Comparison of ENCODE assay signal across 8 mouse cellular contexts in the genomic region with DNA sequence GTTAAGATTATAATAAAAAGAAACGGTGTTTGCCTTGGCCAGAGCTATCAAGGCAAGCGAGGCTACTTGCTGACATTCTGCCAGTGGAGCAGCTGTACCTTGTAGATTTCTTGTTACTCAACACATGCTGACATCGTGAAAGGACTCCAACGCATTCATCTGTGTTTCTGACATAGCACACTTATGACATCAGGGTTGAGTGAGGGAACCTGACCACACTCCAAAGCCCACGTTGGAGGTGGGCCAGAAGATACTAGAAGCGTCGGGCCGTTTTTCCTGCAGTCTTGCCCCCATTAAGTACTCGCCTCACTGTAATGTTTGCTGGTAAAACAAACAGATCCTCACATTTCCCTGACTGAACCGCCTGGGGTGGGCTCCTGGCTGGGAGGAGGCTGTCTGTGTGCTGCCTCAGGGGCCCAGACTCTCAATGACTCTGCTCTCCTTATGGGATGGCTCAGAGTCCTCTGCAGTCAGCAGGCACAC.
DNase-seq lines count a peak whose midpoint lies in the region; ATAC-seq and TF ChIP-seq lines count a peak whose summit lies in the region.
"Had no signal": no experiment of that assay in that cellular context is flagged by ENCODE, and none has a peak within 500 bp of the region (broad histone marks: within the 10 kb centered on the region; RNA-seq: fewer than 3 reads in every experiment).

No protein-coding gene starts in this region.

- H3K4me3 ChIP-seq in neural tube, embryonic 14.5 days (ENCODE audit: low read depth, low read length): no peak overlapping the region
- H3K4me3 ChIP-seq in neural tube, embryonic 15.5 days (replicated peaks): no peak overlapping the region
- H3K4me3 ChIP-seq in forebrain, postnatal 0 days (ENCODE audit: low read depth, low read length): no peak overlapping the region
- no peak overlapping the region for H3K4me3 ChIP-seq in hindbrain, embryonic 16.5 days (ENCODE audit: low read length)

- 0 out of 2 replicates have a peak, but pooled peaks have one; percentile 34 for ATAC-seq in neural tube, embryonic 14.5 days (ENCODE audit: low read depth)
- no peak for ATAC-seq in neural tube, embryonic 15.5 days (ENCODE audit: low FRiP score)
- ATAC-seq in forebrain, postnatal 0 days: peak; percentile 42; the same call in 1 of the 2 replicates
- ATAC-seq in hindbrain, embryonic 16.5 days: 0 out of 2 replicates have a peak, but pooled peaks have one; percentile 54

- 64% methylated on average over 10 of the region's 10 CpGs for WGBS in neural tube, embryonic 14.5 days
- WGBS in neural tube, embryonic 15.5 days: 60% methylated on average over 10 of the region's 10 CpGs
- 22% methylated on average over 10 of the region's 10 CpGs for WGBS in forebrain, postnatal 0 days
- WGBS in hindbrain, embryonic 16.5 days: 54% methylated on average over 10 of the region's 10 CpGs

- H3K4me1 ChIP-seq in neural tube, embryonic 14.5 days (ENCODE audit: control insufficient read depth, insufficient read depth, low read length): no peaks in the 10 kb centered on the region
- H3K4me1 ChIP-seq in neural tube, embryonic 15.5 days: 0 out of 2 replicates have a peak, but pooled peaks cover 3% of the 10 kb centered on the region
- H3K4me1 ChIP-seq in forebrain, postnatal 0 days (ENCODE audit: insufficient read depth): no peaks in the 10 kb centered on the region
- H3K4me1 ChIP-seq in hindbrain, embryonic 16.5 days (ENCODE audit: control insufficient read depth, insufficient read depth, low read depth, low read length): peaks cover 4% of the 10 kb centered on the region; the same call in 1 of the 2 replicates

- H3K4me2 ChIP-seq in neural tube, embryonic 14.5 days (ENCODE audit: low read depth, low read length): no peak overlapping the region
- H3K4me2 ChIP-seq in neural tube, embryonic 15.5 days: no peak overlapping the region
- H3K4me2 ChIP-seq in forebrain, postnatal 0 days (ENCODE audit: low read depth): no peak overlapping the region
- H3K4me2 ChIP-seq in hindbrain, embryonic 16.5 days (ENCODE audit: low read length): no peak overlapping the region

- TF ChIP-seq CTCF in forebrain, postnatal 0 days (IDR thresholded peaks at IDR 0.05; ENCODE audit: low read depth): no peak

- H3K9ac ChIP-seq in neural tube, embryonic 14.5 days (replicated peaks; ENCODE audit: low read depth, low read length): no peak overlapping the region
- no peak overlapping the region for H3K9ac ChIP-seq in neural tube, embryonic 15.5 days (replicated peaks)
- no peak overlapping the region for H3K9ac ChIP-seq in forebrain, postnatal 0 days
- no peak overlapping the region for H3K9ac ChIP-seq in hindbrain, embryonic 16.5 days (ENCODE audit: low read depth, low read length)

- peak; percentile 28 for DNase-seq in forebrain, postnatal 0 days
- peak; percentile 73 for DNase-seq in lung, postnatal 25 days (ENCODE audit: low spot score)
- no peak for DNase-seq in right cerebral cortex, postnatal 4 days
- DNase-seq in frontal cortex, adult 2 months (ENCODE audit: extremely low spot score in 1 of 2, low spot score in 1 of 2): no peak

- H3K9me3 ChIP-seq in neural tube, embryonic 14.5 days (ENCODE audit: control insufficient read depth, low read length): no peaks in the 10 kb centered on the region
- no peaks in the 10 kb centered on the region for H3K9me3 ChIP-seq in neural tube, embryonic 15.5 days (replicated peaks)
- H3K9me3 ChIP-seq in forebrain, postnatal 0 days (ENCODE audit: low read length): no peaks in the 10 kb centered on the region
- H3K9me3 ChIP-seq in hindbrain, embryonic 16.5 days (ENCODE audit: control insufficient read depth, low read length): no peaks in the 10 kb centered on the region

- H3K36me3 ChIP-seq in neural tube, embryonic 14.5 days (ENCODE audit: control insufficient read depth, insufficient read depth, low read length): no peaks in the 10 kb centered on the region
- H3K36me3 ChIP-seq in neural tube, embryonic 15.5 days: no peaks in the 10 kb centered on the region
- no peaks in the 10 kb centered on the region for H3K36me3 ChIP-seq in forebrain, postnatal 0 days (ENCODE audit: insufficient read depth)
- H3K36me3 ChIP-seq in hindbrain, embryonic 16.5 days (ENCODE audit: control insufficient read depth, insufficient read depth, low read length): no peaks in the 10 kb centered on the region

- H3K27ac ChIP-seq in neural tube, embryonic 14.5 days (ENCODE audit: low read depth, low read length): no peak overlapping the region
- H3K27ac ChIP-seq in neural tube, embryonic 15.5 days (replicated peaks): no peak overlapping the region; the same call in 1 of the 2 replicates
- no peak overlapping the region for H3K27ac ChIP-seq in forebrain, postnatal 0 days (ENCODE audit: low read depth, low read length)
- H3K27ac ChIP-seq in hindbrain, embryonic 16.5 days (ENCODE audit: low read depth, low read length): no peak overlapping the region
- H3K27ac ChIP-seq: macrophage had no signal

- H3K27me3 ChIP-seq in neural tube, embryonic 14.5 days (ENCODE audit: control insufficient read depth, insufficient read depth, low read length): no peaks in the 10 kb centered on the region
- no peaks in the 10 kb centered on the region for H3K27me3 ChIP-seq in neural tube, embryonic 15.5 days (replicated peaks)
- no peaks in the 10 kb centered on the region for H3K27me3 ChIP-seq in forebrain, postnatal 0 days (ENCODE audit: insufficient read depth, low read length)
- no peaks in the 10 kb centered on the region for H3K27me3 ChIP-seq in hindbrain, embryonic 16.5 days (replicated peaks; ENCODE audit: control insufficient read depth, insufficient read depth, low read length)

Comparison
In these comparisons a context has a peak if more than half of its experiments do, and no peak if none do; other contexts are left out.
1. DNase-seq: peak in forebrain, postnatal 0 days (single experiment) and lung, postnatal 25 days (single experiment); none in right cerebral cortex, postnatal 4 days (single experiment) and frontal cortex, adult 2 months (0 of 2).